Mouse (Mus musculus) erythroblast, embryonic 14.5 days (primary cell): Measurements from ENCODE around the gene Xpc.

Experiments
- GATA1 ChIP-seq: IDR thresholded peaks from 2 replicates; pipeline ENCODE4 v1.6.1; 2012; ENCODE audit warnings: low read length, inconsistent platforms, mixed read lengths
- TAL1 ChIP-seq: IDR thresholded peaks from 3 replicates; pipeline ENCODE4 v1.6.1; 2012; ENCODE audit warnings: low read length, inconsistent platforms, mixed read lengths

- TF ChIP-seq TAL1 (no peak), GATA1 (no peak)
These were observed 33.9 kb upstream of the Xpc start for GRCm38 (mm10) chr6:91549621-91550020.
